Comparison of ENCODE assay signal across 13 mouse cellular contexts in the genomic region with DNA sequence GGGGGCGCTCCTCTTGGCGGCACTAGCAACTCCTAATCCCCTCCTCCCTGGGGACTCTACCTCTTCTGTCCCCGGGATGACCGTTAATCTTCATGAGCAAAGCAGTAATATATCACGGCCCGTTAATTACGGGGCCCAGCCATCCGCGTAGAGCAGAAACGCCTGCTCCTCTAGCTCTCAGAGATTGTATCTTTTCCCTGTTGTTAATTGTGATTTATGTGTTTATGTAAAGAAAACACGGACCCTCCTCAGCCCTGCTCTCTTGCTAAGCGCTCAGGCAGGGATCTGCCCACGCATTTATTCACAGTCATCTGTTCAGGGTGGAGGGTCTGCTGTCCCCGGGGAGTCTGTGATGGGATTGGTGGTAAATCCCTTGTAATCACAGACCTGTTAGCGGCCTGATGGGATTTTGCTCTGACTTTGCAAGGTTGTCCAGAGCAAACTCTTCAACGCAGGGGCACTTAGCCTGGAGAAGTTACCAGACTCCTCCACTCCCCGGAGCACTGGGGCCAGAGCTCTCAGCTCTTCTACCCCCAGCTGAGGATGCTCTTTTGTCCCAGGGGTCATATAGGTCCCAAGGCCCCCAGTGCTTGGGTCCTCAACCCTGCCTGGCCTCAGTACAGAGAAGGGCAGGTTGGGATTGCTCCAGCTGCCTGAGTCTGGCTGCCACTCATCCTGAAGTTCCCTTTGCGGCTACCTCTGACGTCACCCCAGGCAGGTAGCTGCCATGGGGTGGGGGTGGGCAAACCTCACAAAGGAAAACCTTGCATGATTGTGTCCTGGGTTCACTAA. TPM values are rescaled to one million over a fixed set of nuclear protein-coding genes. Genes with fewer than 3 reads are reported as not detected.
DNase-seq lines count a peak whose midpoint lies in the region; ATAC-seq lines count a peak whose summit lies in the region.
"Had no signal": no experiment of that assay in that cellular context is flagged by ENCODE, and none has a peak within 500 bp of the region (broad histone marks: within the 10 kb centered on the region; RNA-seq: fewer than 3 reads in every experiment).

No protein-coding gene starts in this region.

- H3K27me3 ChIP-seq in forebrain, embryonic 16.5 days (replicated peaks; ENCODE audit: control insufficient read depth, insufficient read depth, low read length), result no peaks in the 10 kb centered on the region
- H3K27me3 ChIP-seq in forebrain, embryonic 15.5 days, result no peaks in the 10 kb centered on the region
- H3K27me3 ChIP-seq in midbrain, embryonic 13.5 days, result peaks cover 8% of the 10 kb centered on the region; the same call in 1 of the 2 replicates
- H3K27me3 ChIP-seq in midbrain, embryonic 11.5 days (ENCODE audit: control insufficient read depth, insufficient read depth, low read length), result no peaks in the 10 kb centered on the region
- H3K27me3 ChIP-seq in limb, embryonic 11.5 days (ENCODE audit: control insufficient read depth, insufficient read depth, low read length), result 0 out of 2 replicates have a peak, but pooled peaks cover 2% of the 10 kb centered on the region
- H3K27me3 ChIP-seq: hindbrain, embryonic 15.5 days; limb, embryonic 15.5 days had no signal

- no peak overlapping the region for H3K27ac ChIP-seq in forebrain, embryonic 16.5 days (ENCODE audit: low read length)
- no peak overlapping the region for H3K27ac ChIP-seq in forebrain, embryonic 15.5 days (replicated peaks)
- H3K27ac ChIP-seq in midbrain, embryonic 13.5 days, result no peak overlapping the region
- H3K27ac ChIP-seq in midbrain, embryonic 11.5 days (ENCODE audit: low read depth, low read length), result no peak overlapping the region
- H3K27ac ChIP-seq in limb, embryonic 11.5 days (replicated peaks; ENCODE audit: low read depth, low read length), result no peak overlapping the region
- H3K27ac ChIP-seq: hindbrain, embryonic 15.5 days; limb, embryonic 15.5 days; midbrain, embryonic 12.5 days had no signal

- no peak overlapping the region for H3K4me2 ChIP-seq in forebrain, embryonic 16.5 days (ENCODE audit: low read length)
- H3K4me2 ChIP-seq in forebrain, embryonic 15.5 days (replicated peaks), result no peak overlapping the region
- no peak overlapping the region for H3K4me2 ChIP-seq in midbrain, embryonic 13.5 days (replicated peaks)
- H3K4me2 ChIP-seq in midbrain, embryonic 11.5 days, result no peak overlapping the region
- H3K4me2 ChIP-seq in limb, embryonic 11.5 days (ENCODE audit: low read depth, severe bottlenecking), result no peak overlapping the region
- H3K4me2 ChIP-seq: hindbrain, embryonic 15.5 days; limb, embryonic 15.5 days; lung, embryonic 15.5 days; midbrain, embryonic 12.5 days had no signal

- no peak for ATAC-seq in forebrain, embryonic 16.5 days
- no peak for ATAC-seq in forebrain, embryonic 15.5 days (replicated peaks)
- ATAC-seq in midbrain, embryonic 13.5 days, result peak; percentile 19; the same call in 1 of the 2 replicates
- ATAC-seq in midbrain, embryonic 11.5 days (ENCODE audit: low FRiP score), result no peak
- no peak for ATAC-seq in limb, embryonic 11.5 days (ENCODE audit: insufficient number of reproducible peaks, low FRiP score, low TSS enrichment, low read depth)

- no peak for DNase-seq in midbrain, embryonic 11.5 days (ENCODE audit: low spot score, missing footprints)
- DNase-seq in limb, embryonic 11.5 days (ENCODE audit: low spot score), result no peak
- peak; percentile 22 for DNase-seq in yolk sac, embryonic 10.5 days (ENCODE audit: low spot score)
- DNase-seq in natural killer cell, adult 2 months (ENCODE audit: low spot score in 2 of 2), result no peak
- DNase-seq in cerebellum, postnatal 10 days, result no peak
- DNase-seq: cerebellum, adult 2 months had no signal

- 44% methylated on average over 19 of the region's 19 CpGs for WGBS in forebrain, embryonic 16.5 days
- 44% methylated on average over 19 of the region's 19 CpGs for WGBS in forebrain, embryonic 15.5 days
- 29% methylated on average over 19 of the region's 19 CpGs for WGBS in midbrain, embryonic 13.5 days
- 48% methylated on average over 19 of the region's 19 CpGs for WGBS in midbrain, embryonic 11.5 days
- WGBS in limb, embryonic 11.5 days, result 19% methylated on average over 19 of the region's 19 CpGs

- H3K4me1 ChIP-seq in forebrain, embryonic 16.5 days (replicated peaks; ENCODE audit: control insufficient read depth, insufficient read depth, low read length), result peaks cover 4% of the 10 kb centered on the region; the same call in 1 of the 2 replicates
- H3K4me1 ChIP-seq in forebrain, embryonic 15.5 days, result no peaks in the 10 kb centered on the region; the same call in 1 of the 2 replicates
- H3K4me1 ChIP-seq in midbrain, embryonic 13.5 days (replicated peaks), result peaks cover 28% of the 10 kb centered on the region
- peaks cover 7% of the 10 kb centered on the region; the same call in 1 of the 2 replicates for H3K4me1 ChIP-seq in midbrain, embryonic 11.5 days (ENCODE audit: control insufficient read depth, insufficient read depth, low read length)
- H3K4me1 ChIP-seq in limb, embryonic 11.5 days (ENCODE audit: control insufficient read depth, insufficient read depth, low read length), result peaks cover 12% of the 10 kb centered on the region

- H3K9me3 ChIP-seq in forebrain, embryonic 16.5 days (ENCODE audit: control insufficient read depth, low read length), result no peaks in the 10 kb centered on the region
- H3K9me3 ChIP-seq in forebrain, embryonic 15.5 days, result no peaks in the 10 kb centered on the region
- H3K9me3 ChIP-seq in midbrain, embryonic 13.5 days, result no peaks in the 10 kb centered on the region
- no peaks in the 10 kb centered on the region for H3K9me3 ChIP-seq in midbrain, embryonic 11.5 days (ENCODE audit: control insufficient read depth, low read length)
- no peaks in the 10 kb centered on the region for H3K9me3 ChIP-seq in limb, embryonic 11.5 days (ENCODE audit: control insufficient read depth, low read length)
- H3K9me3 ChIP-seq: hindbrain, embryonic 15.5 days; limb, embryonic 15.5 days; lung, embryonic 15.5 days; midbrain, embryonic 12.5 days had no signal

- 0 out of 2 replicates have a peak overlapping the region, but pooled peaks have one; percentile 11 for H3K9ac ChIP-seq in forebrain, embryonic 16.5 days (replicated peaks; ENCODE audit: low read depth, low read length)
- no peak overlapping the region for H3K9ac ChIP-seq in forebrain, embryonic 15.5 days (replicated peaks)
- H3K9ac ChIP-seq in midbrain, embryonic 13.5 days (replicated peaks), result no peak overlapping the region
- no peak overlapping the region for H3K9ac ChIP-seq in midbrain, embryonic 11.5 days (ENCODE audit: low read length)
- peak overlapping the region; percentile 4; the same call in 1 of the 2 replicates for H3K9ac ChIP-seq in limb, embryonic 11.5 days (ENCODE audit: low read length)
- H3K9ac ChIP-seq: hindbrain, embryonic 15.5 days; limb, embryonic 15.5 days; lung, embryonic 15.5 days; midbrain, embryonic 12.5 days had no signal

- no peak overlapping the region for H3K4me3 ChIP-seq in forebrain, embryonic 16.5 days (replicated peaks; ENCODE audit: low read length)
- no peak overlapping the region for H3K4me3 ChIP-seq in forebrain, embryonic 15.5 days
- no peak overlapping the region for H3K4me3 ChIP-seq in midbrain, embryonic 13.5 days (replicated peaks)
- no peak overlapping the region for H3K4me3 ChIP-seq in midbrain, embryonic 11.5 days (ENCODE audit: low read depth, low read length)
- H3K4me3 ChIP-seq in limb, embryonic 11.5 days (ENCODE audit: low read depth, low read length), result no peak overlapping the region
- H3K4me3 ChIP-seq: hindbrain, embryonic 15.5 days; limb, embryonic 15.5 days; lung, embryonic 15.5 days; midbrain, embryonic 12.5 days had no signal

- H3K36me3 ChIP-seq in forebrain, embryonic 16.5 days (ENCODE audit: control insufficient read depth, insufficient read depth), result no peaks in the 10 kb centered on the region
- no peaks in the 10 kb centered on the region for H3K36me3 ChIP-seq in forebrain, embryonic 15.5 days
- peaks cover 5% of the 10 kb centered on the region for H3K36me3 ChIP-seq in midbrain, embryonic 13.5 days
- no peaks in the 10 kb centered on the region for H3K36me3 ChIP-seq in midbrain, embryonic 11.5 days (ENCODE audit: control insufficient read depth, insufficient read depth, low read length)
- 0 out of 2 replicates have a peak, but pooled peaks cover 5% of the 10 kb centered on the region for H3K36me3 ChIP-seq in limb, embryonic 11.5 days (ENCODE audit: control insufficient read depth, insufficient read depth, low read length)
- H3K36me3 ChIP-seq: hindbrain, embryonic 15.5 days; lung, embryonic 15.5 days; midbrain, embryonic 12.5 days had no signal

RNA-seq across cellular contexts. Expression of gene B230104I21Rik, which starts 11.0 kb away (rescaled TPM):
- polyA plus RNA-seq in forebrain, embryonic 16.5 days (2015; fragmentation: Nextera tagmentation; extraction: Ambion mirVana), result not detected in 2 replicates
- polyA plus RNA-seq in forebrain, embryonic 15.5 days (2015; fragmentation: Nextera tagmentation; extraction: Ambion mirVana), result 0.20 TPM in 1 of 2 replicates, not detected in the other
- polyA plus RNA-seq in midbrain, embryonic 13.5 days (2015; fragmentation: Nextera tagmentation; extraction: Ambion mirVana), result 0.24 TPM in 1 of 2 replicates, not detected in the other
- polyA plus RNA-seq in midbrain, embryonic 11.5 days (2014; fragmentation: Nextera tagmentation; extraction: Ambion mirVana), result not detected in 2 replicates
- 0.17 TPM in 1 of 2 replicates, not detected in the other for polyA plus RNA-seq in limb, embryonic 11.5 days (2014; fragmentation: Nextera tagmentation; extraction: Ambion mirVana)
- polyA plus RNA-seq: hindbrain, embryonic 15.5 days; limb, embryonic 15.5 days; lung, embryonic 15.5 days; midbrain, embryonic 12.5 days had no signal

RNA-seq across cellular contexts. Expression of gene Arhgef16, which starts 45.5 kb away (rescaled TPM):
- polyA plus RNA-seq in forebrain, embryonic 16.5 days (2015; fragmentation: Nextera tagmentation; extraction: Ambion mirVana), result 0.51 and 0.89 TPM in 2 replicates
- polyA plus RNA-seq in forebrain, embryonic 15.5 days (2015; fragmentation: Nextera tagmentation; extraction: Ambion mirVana), result 0.60 and 0.63 TPM in 2 replicates
- polyA plus RNA-seq in midbrain, embryonic 13.5 days (2015; fragmentation: Nextera tagmentation; extraction: Ambion mirVana), result 0.18 and 0.32 TPM in 2 replicates
- polyA plus RNA-seq in midbrain, embryonic 11.5 days (2014; fragmentation: Nextera tagmentation; extraction: Ambion mirVana), result 0.45 and 0.81 TPM in 2 replicates
- polyA plus RNA-seq in limb, embryonic 11.5 days (2014; fragmentation: Nextera tagmentation; extraction: Ambion mirVana), result 4.1 and 4.2 TPM in 2 replicates

Comparison
In these comparisons a context has a peak if more than half of its experiments do, and no peak if none do; other contexts are left out.
1. H3K9ac ChIP-seq: peak in forebrain, embryonic 16.5 days (single experiment) and limb, embryonic 11.5 days (single experiment); none in forebrain, embryonic 15.5 days (single experiment), midbrain, embryonic 13.5 days (single experiment) and midbrain, embryonic 11.5 days (single experiment).